10 mouse cellular contexts compared by ENCODE assay signal in genomic region chrY:90718583-90719402, GRCm38 (mm10). TPM values are rescaled to one million over a fixed set of nuclear protein-coding genes. Genes with fewer than 3 reads are reported as not detected.
DNase-seq lines count a peak whose midpoint lies in the region; ATAC-seq and TF ChIP-seq lines count a peak whose summit lies in the region.
"Not testable (repeated sequence)": the region's sequence is repeated elsewhere in the genome, so short reads cannot be mapped to it uniquely, and the experiment has no call there.
"Had no signal": no experiment of that assay in that cellular context is flagged by ENCODE, and none has a peak within 500 bp of the region (broad histone marks: within the 10 kb centered on the region; RNA-seq: fewer than 3 reads in every experiment).

No protein-coding gene starts in this region.

- H3K4me1 ChIP-seq in embryonic facial prominence, embryonic 14.5 days (ENCODE audit: control insufficient read depth, insufficient read depth, low read length); intestine, postnatal 0 days (replicated peaks; ENCODE audit: control insufficient read depth, insufficient read depth, low read length): not testable (repeated sequence)

- not testable (repeated sequence) for H3K9ac ChIP-seq in embryonic facial prominence, embryonic 14.5 days (ENCODE audit: low read depth, low read length); intestine, postnatal 0 days (ENCODE audit: low read depth, low read length)

- H3K27me3 ChIP-seq in embryonic facial prominence, embryonic 14.5 days (replicated peaks; ENCODE audit: control insufficient read depth, insufficient read depth, low read length); intestine, postnatal 0 days (replicated peaks; ENCODE audit: control insufficient read depth, insufficient read depth, low read length): not testable (repeated sequence)

- H3K4me3 ChIP-seq in embryonic facial prominence, embryonic 14.5 days (ENCODE audit: low read depth, low read length); intestine, postnatal 0 days (ENCODE audit: low read depth, low read length): not testable (repeated sequence)

- not testable (repeated sequence) for H3K27ac ChIP-seq in embryonic facial prominence, embryonic 14.5 days (replicated peaks; ENCODE audit: low read depth, low read length); intestine, postnatal 0 days (ENCODE audit: low read depth, low read length)

- 63% methylated on average over 14 of the region's 22 CpGs for WGBS in embryonic facial prominence, embryonic 14.5 days
- WGBS in intestine, postnatal 0 days: 74% methylated on average over 14 of the region's 22 CpGs

- H3K36me3 ChIP-seq in embryonic facial prominence, embryonic 14.5 days (ENCODE audit: control insufficient read depth, insufficient read depth, low read length); intestine, postnatal 0 days (ENCODE audit: control insufficient read depth, insufficient read depth): not testable (repeated sequence)

- not testable (repeated sequence) for H3K4me2 ChIP-seq in embryonic facial prominence, embryonic 14.5 days (ENCODE audit: low read depth, low read length); intestine, postnatal 0 days (replicated peaks; ENCODE audit: low read depth)

- not testable (repeated sequence) for TF ChIP-seq CTCF in intestine, postnatal 0 days (IDR thresholded peaks at IDR 0.05; ENCODE audit: low read depth)

- peak; percentile 33 for DNase-seq in adrenal gland, adult 8-10 months
- DNase-seq in embryonic facial prominence, embryonic 14.5 days (ENCODE audit: low spot score): not testable (repeated sequence)
- peak; percentile 43 for DNase-seq in heart, adult 8-10 months (ENCODE audit: low spot score)
- peak; percentile 57 to 80 for DNase-seq in left cerebral cortex, postnatal 25 days (ENCODE audit: low spot score in 2 of 2)
- DNase-seq in mesoderm, embryonic 11.5 days (ENCODE audit: low read depth, low spot score): peak; percentile 54
- DNase-seq in right cerebral cortex, postnatal 25 days: peak; percentile 65
- peak; percentile 17 for DNase-seq in yolk sac, embryonic 10.5 days (ENCODE audit: low spot score)

- intact Hi-C loops in left cerebral cortex, postnatal 25 days (cut with DNase I): not testable (repeated sequence)

- peak; percentile 94 for ATAC-seq in embryonic facial prominence, embryonic 14.5 days (ENCODE audit: low read depth)
- peak; percentile 60; the same call in 1 of the 2 replicates for ATAC-seq in intestine, postnatal 0 days

- H3K9me3 ChIP-seq in embryonic facial prominence, embryonic 14.5 days (ENCODE audit: control insufficient read depth, low read length); intestine, postnatal 0 days (ENCODE audit: control insufficient read depth): not testable (repeated sequence)

RNA-seq across cellular contexts. Expression of gene Gm21860, which starts 35.8 kb away (rescaled TPM):
- not detected for total RNA-seq in adrenal gland, adult 8-10 months (2022)
- not detected in 2 replicates for polyA plus RNA-seq in embryonic facial prominence, embryonic 14.5 days (2014; fragmentation: Nextera tagmentation; extraction: Ambion mirVana)
- not detected for total RNA-seq in heart, adult 8-10 months (2022)
- not detected in 2 replicates for polyA plus RNA-seq in intestine, postnatal 0 days (2015; fragmentation: Nextera tagmentation; extraction: Ambion mirVana)
- not detected for total RNA-seq in left cerebral cortex, postnatal 25 days (2021)
- total RNA-seq: gastrocnemius, postnatal 25 days had no signal
- polyA plus RNA-seq: small intestine, adult 2 months had no signal
